Mouse (Mus musculus) liver, embryonic 14.5 days (tissue): ENCODE results near the gene E130311K13Rik. TPM values are rescaled to one million over a fixed set of nuclear protein-coding genes. Genes with fewer than 3 reads are reported as not detected.
A peak's percentile ranks its signal among the peaks of the same experiment; 100 is the strongest.

ENCODE experiments used
- ATAC-seq: fragments of 200-750 bp; cut with Nextera tagmentation; 2 replicates; pipeline ENCODE4 v1.8.0; 2017; ENCODE audit warnings: moderate number of reproducible peaks, mild to moderate bottlenecking, moderate library complexity; ENCODE audit not compliant: insufficient read depth
- DNase-seq, 3 experiments: peaks; one replicate each; pipeline ENCODE4 v3.0.0-alpha.2; 2012 to 2013; ENCODE audit warnings: low read depth in 3 of 3, low spot score in 3 of 3
- H3K27ac ChIP-seq: fragments of 300-500 bp; sonication (generic); 2 replicates; pipeline ENCODE4 v1.5.1; 2014; ENCODE audit warnings: moderate library complexity, mild to moderate bottlenecking, control low read depth, inconsistent platforms
- H3K27me3 ChIP-seq: fragments of 300-500 bp; sonication (generic); 2 replicates; pipeline ENCODE4 v1.6.1; 2014; ENCODE audit warnings: mild to moderate bottlenecking, low read length, moderate library complexity; ENCODE audit not compliant: control insufficient read depth, insufficient read depth
- H3K36me3 ChIP-seq: fragments of 300-500 bp; sonication (generic); replicated peaks from 2 replicates; pipeline ENCODE4 v1.6.1; 2014; ENCODE audit warnings: low read depth; ENCODE audit not compliant: control insufficient read depth, insufficient read depth
- H3K4me1 ChIP-seq, 2 experiments: fragments of 200-500 bp in 1 of 2; fragments of 300-500 bp in 1 of 2; sonication (generic) in 1 of 2; replicated peaks; 2 replicates each; pipeline ENCODE4 v1.6.1; 2012 to 2014; ENCODE audit warnings: antibody characterized with exemption in 1 of 2, inconsistent platforms in 1 of 2, low read length in 1 of 2; ENCODE audit not compliant: control insufficient read depth in 2 of 2, insufficient read depth in 2 of 2
- H3K4me2 ChIP-seq: fragments of 300-500 bp; sonication (generic); 2 replicates; pipeline ENCODE4 v1.6.1; 2014; ENCODE audit warnings: low read depth, mild to moderate bottlenecking, control low read depth, moderate library complexity
- H3K4me3 ChIP-seq, 2 experiments: fragments of 200-500 bp in 1 of 2; fragments of 300-500 bp in 1 of 2; sonication (generic) in 1 of 2; 2 replicates each; pipeline ENCODE4 v1.5.1; 2012 to 2014; ENCODE audit warnings: low read depth in 2 of 2, low read length in 2 of 2, mild to moderate bottlenecking in 2 of 2, control low read depth in 1 of 2, inconsistent platforms in 1 of 2, moderate library complexity in 1 of 2; ENCODE audit not compliant: insufficient read depth in 1 of 2
- H3K9ac ChIP-seq: fragments of 300-500 bp; sonication (generic); replicated peaks from 2 replicates; pipeline ENCODE4 v1.6.1; 2014; ENCODE audit warnings: mild to moderate bottlenecking, control low read depth, moderate library complexity
- H3K9me3 ChIP-seq: fragments of 300-500 bp; sonication (generic); 2 replicates; pipeline ENCODE4 v1.6.1; 2016; ENCODE audit warnings: low read length, mixed read lengths; ENCODE audit not compliant: control insufficient read depth
- CTCF ChIP-seq: IDR thresholded peaks from 2 replicates; pipeline ENCODE4 v1.5.1; 2016; ENCODE audit warnings: antibody characterized with exemption, low read depth, control low read depth
- EP300 ChIP-seq: IDR thresholded peaks from 2 replicates; pipeline ENCODE4 v1.6.1; 2016; ENCODE audit warnings: antibody characterized with exemption, low read depth
- WGBS: fragments of 180-500 bp; shearing (Covaris S2); extraction: QIAGEN DNeasy Blood & Tissue Kit; methylation state at CpG from one replicate; pipeline ENCODE4 v1.1.7; 2014; ENCODE audit not compliant: insufficient replicate concordance; 5-methylcytosine and 5-hydroxymethylcytosine counted together
- polyA plus RNA-seq, 2 experiments: library from polyadenylated mRNA; depleted of rRNA in 1 of 2; stranded (reverse) in 1 of 2; unstranded in 1 of 2; fragments of >200 nt; fragmentation: Nextera tagmentation in 1 of 2; extraction: Ambion mirVana in 1 of 2; gene quantifications; 2 replicates each; pipeline versions ENCODE4 v1.2.1 to v1.2.3; 2012 to 2014

The E130311K13Rik gene
- polyA plus RNA-seq, 2 experiments = 1.1 to 1.2 TPM

- H3K4me3 ChIP-seq = no peak overlapping the region
- WGBS = 7% methylated on average over 12 of the region's 12 CpGs
- DNase-seq = no peak
Observed at GRCm38 (mm10) chr3:63900021-63900571, 29.2 kb downstream of the E130311K13Rik start.

DNA sequence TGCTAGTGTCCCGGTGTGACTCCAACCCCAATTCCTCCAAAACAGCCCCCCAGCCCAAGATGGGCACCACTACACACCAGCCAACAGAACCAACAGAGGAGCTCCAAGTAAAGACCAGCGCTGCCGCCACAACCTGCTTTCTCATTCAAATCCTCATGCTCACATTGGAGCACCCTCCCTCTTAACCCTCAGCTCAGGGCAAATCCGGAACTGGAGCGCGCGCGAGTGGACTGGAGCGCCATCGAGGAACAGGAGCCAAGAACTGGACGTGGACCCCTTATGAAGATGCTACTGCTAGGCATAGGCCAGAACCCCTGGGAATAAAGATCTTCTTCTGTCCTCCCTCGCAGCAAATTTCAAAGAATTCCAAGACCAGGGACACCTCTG, 30.0 kb downstream of the E130311K13Rik start, which contains the start of gene Plch1:
TSS of gene Plch1 (minus strand) at position 164 of the 387 bp plus-strand sequence.
- H3K27me3 ChIP-seq = peaks cover 22% of the 10 kb centered on the region
- peak within 1 kb of the TSS; percentile 36 to 48 for H3K4me3 ChIP-seq
- DNase-seq (peak in 2 of 3 experiments; percentile 4 to 11), ATAC-seq (no peak; the same call in 1 of the 2 replicates)
- peak within 1 kb of the TSS; percentile 59 for H3K4me2 ChIP-seq
- no peaks in the 10 kb centered on the region for H3K9me3 ChIP-seq
- WGBS = under 1% methylated on average over 12 of the region's 12 CpGs
- H3K4me1 ChIP-seq = 0 out of 4 replicates have a peak, but pooled peaks cover 0 to 1% of the 10 kb centered on the region in 2 experiments
- no peak within 1 kb of the TSS for H3K9ac ChIP-seq
- TF ChIP-seq EP300 (no peak), CTCF (no peak)
- no peaks in the 10 kb centered on the region for H3K36me3 ChIP-seq
- H3K27ac ChIP-seq = no peak within 1 kb of the TSS

More at GRCm38 (mm10) chr3:63900021-63900571, 29.2 kb downstream of the E130311K13Rik start:
- H3K4me1 ChIP-seq = 0 out of 4 replicates have a peak, but pooled peaks cover 0 to 1% of the 10 kb centered on the region in 2 experiments
- no peak overlapping the region for H3K9ac ChIP-seq
- no peaks in the 10 kb centered on the region for H3K9me3 ChIP-seq
- ATAC-seq = no peak
- H3K27ac ChIP-seq = no peak overlapping the region
- peak overlapping the region; percentile 59 for H3K4me2 ChIP-seq
- H3K36me3 ChIP-seq = no peaks in the 10 kb centered on the region
- H3K27me3 ChIP-seq = peaks cover 22% of the 10 kb centered on the region
- TF ChIP-seq EP300 (no peak), CTCF (no peak)

DNA sequence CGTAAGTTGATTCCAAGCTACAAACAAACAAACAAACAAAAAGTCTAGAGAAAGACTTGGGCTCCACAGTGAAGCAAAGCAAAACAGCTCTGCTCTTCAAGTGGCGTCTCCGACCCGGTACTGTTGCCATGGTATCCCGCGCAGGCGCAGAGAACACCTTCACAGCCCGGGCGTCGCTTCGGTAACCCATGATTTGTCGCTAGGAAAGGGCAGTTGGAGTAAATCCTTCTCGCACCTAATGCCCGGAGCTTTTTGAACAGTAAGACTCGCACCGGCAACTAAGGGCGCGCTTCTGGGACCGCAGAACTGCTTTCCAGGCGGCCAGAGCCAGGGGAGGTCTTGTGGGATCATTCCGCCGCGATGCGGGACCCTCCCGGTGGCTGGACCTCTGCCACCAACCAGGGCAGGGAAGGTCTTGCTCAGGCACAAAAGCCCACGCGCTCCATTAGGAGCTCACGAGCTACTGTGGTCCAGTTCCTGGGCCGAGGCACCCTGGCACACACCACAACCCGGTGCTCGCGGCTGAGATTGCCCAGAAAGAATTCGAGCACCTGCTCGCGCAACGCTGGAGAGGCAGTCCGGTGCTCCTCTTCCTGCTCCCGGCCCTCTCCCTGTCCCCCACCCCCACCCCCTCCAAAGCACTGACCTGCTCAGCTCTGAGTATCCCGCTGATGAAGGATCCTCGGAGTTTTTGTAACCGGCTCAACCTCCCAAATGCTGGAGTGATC, 30.5 kb downstream of the E130311K13Rik start:
- Histone ChIP-seq H3K9me3 (no peaks in the 10 kb centered on the region), H3K4me3 (peak overlapping the region; percentile 36 to 48), H3K9ac (no peak overlapping the region), H3K36me3 (no peaks in the 10 kb centered on the region), H3K27ac (no peak overlapping the region), H3K27me3 (peaks cover 22% of the 10 kb centered on the region), H3K4me2 (peak overlapping the region; percentile 59), H3K4me1 (0 out of 4 replicates have a peak, but pooled peaks cover 0 to 1% of the 10 kb centered on the region in 2 experiments)
- DNase-seq = peak; percentile 3 to 15 (median 11)
- TF ChIP-seq CTCF (no peak), EP300 (no peak)
- WGBS = under 1% methylated on average over 41 of the region's 41 CpGs
- peak; percentile 21; the same call in 1 of the 2 replicates for ATAC-seq

GRCm38 (mm10) chr3:63897177-63897576, 32.1 kb downstream of the E130311K13Rik start:
- TF ChIP-seq EP300 (no peak), CTCF (no peak)
- ATAC-seq = no peak
- no peak for DNase-seq
- Histone ChIP-seq H3K9ac (no peak overlapping the region), H3K27me3 (peaks cover 22% of the 10 kb centered on the region), H3K4me2 (no peak overlapping the region), H3K27ac (no peak overlapping the region), H3K36me3 (no peaks in the 10 kb centered on the region), H3K4me1 (0 out of 4 replicates have a peak, but pooled peaks cover 0 to 1% of the 10 kb centered on the region in 2 experiments), H3K4me3 (no peak overlapping the region), H3K9me3 (no peaks in the 10 kb centered on the region)
- 26% methylated on average over 1 of the region's 1 CpGs for WGBS

GRCm38 (mm10) chr3:63896303-63896702, 33.0 kb downstream of the E130311K13Rik start:
- TF ChIP-seq EP300 = no peak
- no peak for TF ChIP-seq CTCF

More at GRCm38 (mm10) chr3:63896303-63896702, 33.0 kb downstream of the E130311K13Rik start:
- Histone ChIP-seq H3K4me2 (no peak overlapping the region), H3K4me3 (no peak overlapping the region), H3K36me3 (no peaks in the 10 kb centered on the region), H3K9ac (no peak overlapping the region), H3K4me1 (0 out of 4 replicates have a peak, but pooled peaks cover 0 to 1% of the 10 kb centered on the region in 2 experiments), H3K27me3 (peaks cover 22% of the 10 kb centered on the region), H3K9me3 (no peaks in the 10 kb centered on the region), H3K27ac (no peak overlapping the region)
- WGBS = 64% methylated on average over 4 of the region's 4 CpGs
- DNase-seq (no peak), ATAC-seq (no peak)
